Mouse (Mus musculus): ENCODE measurements around the gene Gtf2a1l. TPM values are rescaled to one million over a fixed set of nuclear protein-coding genes. Genes with fewer than 3 reads are reported as not detected.

Gtf2a1l gene
- polyA plus RNA-seq, 1 experiment from 2014 or later = 0.91 TPM

GRCm38 (mm10) chr17:88764136-88764485, 95.7 kb downstream of the Gtf2a1l start:
- WGBS = 73% methylated on average over 3 of the region's 3 CpGs
- no peaks in the 10 kb centered on the region for H3K36me3 ChIP-seq (ENCODE audit: control insufficient read depth, insufficient read depth, low read length)
- no peak for ATAC-seq (ENCODE audit: insufficient number of reproducible peaks, insufficient read depth, low FRiP score, low read depth)

More at GRCm38 (mm10) chr17:88764136-88764485, 95.7 kb downstream of the Gtf2a1l start:
- no peaks in the 10 kb centered on the region for H3K9me3 ChIP-seq (ENCODE audit: control insufficient read depth, low read depth, low read length)
- no peak overlapping the region for H3K4me3 ChIP-seq (ENCODE audit: low read depth, low read length)
- H3K4me1 ChIP-seq (ENCODE audit: control insufficient read depth, insufficient read depth, low read length) = no peaks in the 10 kb centered on the region
- H3K4me2 ChIP-seq (replicated peaks; ENCODE audit: low read depth, low read length) = no peak overlapping the region
- H3K9ac ChIP-seq (replicated peaks; ENCODE audit: low read depth, low read length) = no peak overlapping the region
- H3K27ac ChIP-seq (ENCODE audit: low read length) = no peak overlapping the region
- H3K27me3 ChIP-seq (ENCODE audit: control insufficient read depth, insufficient read depth, low read length) = no peaks in the 10 kb centered on the region

Other genes starting within 250 kb of the Gtf2a1l start
- 14.7 and 15.7 TPM in 2 replicates for gene Foxn2, start 227.9 kb upstream of the Gtf2a1l start, polyA plus RNA-seq (2014; fragmentation: Nextera tagmentation; extraction: Ambion mirVana)
- 26.9 and 30.3 TPM in 2 replicates for gene Ppp1r21, start 138.5 kb upstream of the Gtf2a1l start, polyA plus RNA-seq (2014; fragmentation: Nextera tagmentation; extraction: Ambion mirVana)
- gene Ston1, start 71.0 kb upstream of the Gtf2a1l start, polyA plus RNA-seq (2014; fragmentation: Nextera tagmentation; extraction: Ambion mirVana) = 10.4 and 10.8 TPM in 2 replicates
- gene Lhcgr, start 123.3 kb downstream of the Gtf2a1l start, polyA plus RNA-seq (2014; fragmentation: Nextera tagmentation; extraction: Ambion mirVana) = not detected in 2 replicates